Mouse (Mus musculus) lung, embryonic 16.5 days (tissue): ENCODE measurements at regions not wholly inside any gene's neighbourhood (a gene's known extent, or its start where the extent isn't known, plus 50 kb on each side); places are given as distances from the start of the nearest gene placed in this dataset.

Source experiments
- ATAC-seq: fragments of 200-750 bp; cut with Nextera tagmentation; 2 replicates; pipeline ENCODE4 v1.8.0; 2017; ENCODE audit warnings: low read depth, mild to moderate bottlenecking, moderate library complexity
- H3K27ac ChIP-seq: fragments of 300-500 bp; sonication (generic); 2 replicates; pipeline ENCODE4 v1.5.1; 2014; ENCODE audit warnings: mild to moderate bottlenecking, control low read depth, low read length
- H3K27me3 ChIP-seq: fragments of 300-500 bp; sonication (generic); 2 replicates; pipeline ENCODE4 v1.6.1; 2014; ENCODE audit warnings: low read depth, low read length, mixed read lengths; ENCODE audit not compliant: control insufficient read depth, insufficient read depth
- H3K36me3 ChIP-seq: fragments of 300-500 bp; sonication (generic); 2 replicates; pipeline ENCODE4 v1.6.1; 2014; ENCODE audit warnings: low read length; ENCODE audit not compliant: control insufficient read depth, insufficient read depth
- H3K4me1 ChIP-seq: fragments of 300-500 bp; sonication (generic); replicated peaks from 2 replicates; pipeline ENCODE4 v1.6.1; 2014; ENCODE audit warnings: low read length, mixed read lengths; ENCODE audit not compliant: control insufficient read depth, insufficient read depth
- H3K4me2 ChIP-seq: fragments of 300-500 bp; sonication (generic); 2 replicates; pipeline ENCODE4 v1.6.1; 2014; ENCODE audit warnings: low read depth, low read length, control low read depth
- H3K4me3 ChIP-seq: fragments of 300-500 bp; sonication (generic); 2 replicates; pipeline ENCODE4 v1.5.1; 2014; ENCODE audit warnings: mild to moderate bottlenecking, low read length, control low read depth
- H3K9ac ChIP-seq: fragments of 300-500 bp; sonication (generic); 2 replicates; pipeline ENCODE4 v1.6.1; 2014; ENCODE audit warnings: low read length, control low read depth
- H3K9me3 ChIP-seq: fragments of 300-500 bp; sonication (generic); 2 replicates; pipeline ENCODE4 v1.6.1; 2016; ENCODE audit warnings: low read length; ENCODE audit not compliant: control insufficient read depth
- WGBS: fragments of 180-500 bp; shearing (Covaris S2); extraction: QIAGEN DNeasy Blood & Tissue Kit; methylation state at CpG from one replicate; pipeline ENCODE4 v1.1.7; 2014; 5-methylcytosine and 5-hydroxymethylcytosine counted together

DNA sequence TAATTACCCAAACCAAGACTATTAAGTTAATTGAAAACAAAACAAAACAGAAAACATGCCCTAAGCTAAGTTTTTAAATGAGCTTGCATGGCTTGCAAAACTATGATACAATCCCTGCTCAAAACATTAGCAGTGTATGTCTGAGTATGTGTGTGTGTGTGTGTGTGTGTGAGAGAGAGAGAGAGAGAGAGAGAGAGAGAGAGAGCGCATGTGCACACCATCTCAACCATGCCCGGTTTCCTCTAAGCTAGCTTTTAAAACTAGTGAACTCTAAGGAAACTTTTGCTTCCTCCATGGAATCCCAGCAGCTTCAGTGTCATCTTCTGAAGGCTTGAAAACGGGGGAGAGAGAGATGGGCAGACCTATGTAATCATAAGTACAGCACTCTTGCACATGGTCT lies 114.3 kb downstream of the Rchy1 start:
- no peak overlapping the region for H3K9ac ChIP-seq
- H3K9me3 ChIP-seq, result no peaks in the 10 kb centered on the region
- H3K36me3 ChIP-seq, result no peaks in the 10 kb centered on the region
- no peak overlapping the region for H3K4me2 ChIP-seq
- WGBS, result 75% methylated on average over 3 of the region's 3 CpGs
- no peak overlapping the region for H3K4me3 ChIP-seq
- ATAC-seq, result no peak
- H3K4me1 ChIP-seq, result no peaks in the 10 kb centered on the region
- no peak overlapping the region for H3K27ac ChIP-seq
- H3K27me3 ChIP-seq, result no peaks in the 10 kb centered on the region

DNA sequence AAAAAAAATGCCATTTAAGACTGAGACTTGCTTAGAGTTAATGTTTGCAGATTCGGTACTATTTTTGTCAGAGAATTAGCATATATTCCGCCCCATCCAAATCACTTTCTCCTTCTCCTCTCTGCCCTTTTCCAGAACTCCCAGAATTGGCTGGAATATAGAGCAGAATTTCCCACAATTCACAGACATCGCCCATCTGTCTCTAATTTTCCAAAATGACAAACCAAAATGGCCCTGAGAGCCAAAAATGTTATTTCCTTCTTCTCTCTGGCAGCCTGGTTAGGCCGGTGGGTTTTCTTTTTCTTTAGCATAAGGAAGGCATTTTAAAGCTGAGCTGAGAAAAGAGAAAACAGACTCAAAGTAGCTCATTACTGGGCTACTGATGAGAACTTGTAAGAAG lies 119.8 kb downstream of the Rchy1 start:
- WGBS, result 75% methylated on average over 4 of the region's 4 CpGs
- ATAC-seq, result no peak
- no peaks in the 10 kb centered on the region for H3K36me3 ChIP-seq
- H3K27me3 ChIP-seq, result no peaks in the 10 kb centered on the region
- H3K4me1 ChIP-seq, result no peaks in the 10 kb centered on the region
- no peak overlapping the region for H3K9ac ChIP-seq
- no peaks in the 10 kb centered on the region for H3K9me3 ChIP-seq
- H3K27ac ChIP-seq, result no peak overlapping the region
- no peak overlapping the region for H3K4me2 ChIP-seq
- H3K4me3 ChIP-seq, result no peak overlapping the region

DNA sequence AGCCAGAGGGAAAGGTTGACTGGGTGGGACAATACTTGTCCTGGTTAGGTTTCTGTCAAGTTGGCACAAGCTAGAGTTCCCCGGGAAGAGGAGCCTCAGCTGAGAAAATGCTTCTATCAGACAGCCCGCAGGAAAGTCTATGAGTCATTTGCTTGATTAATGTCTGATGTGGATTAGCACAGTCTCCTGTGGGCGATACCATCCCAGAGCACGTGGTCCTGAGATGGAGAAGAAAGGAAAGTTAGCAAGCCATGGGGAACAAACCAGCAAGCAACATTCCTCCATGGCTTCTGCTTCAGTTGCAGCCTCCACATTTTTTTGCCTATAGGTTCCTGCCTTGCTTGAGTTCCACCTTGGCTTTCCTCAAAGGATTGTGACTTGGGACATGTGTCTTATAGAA lies 121.8 kb downstream of the Rchy1 start:
- WGBS, result 55% methylated on average over 4 of the region's 4 CpGs

DNA sequence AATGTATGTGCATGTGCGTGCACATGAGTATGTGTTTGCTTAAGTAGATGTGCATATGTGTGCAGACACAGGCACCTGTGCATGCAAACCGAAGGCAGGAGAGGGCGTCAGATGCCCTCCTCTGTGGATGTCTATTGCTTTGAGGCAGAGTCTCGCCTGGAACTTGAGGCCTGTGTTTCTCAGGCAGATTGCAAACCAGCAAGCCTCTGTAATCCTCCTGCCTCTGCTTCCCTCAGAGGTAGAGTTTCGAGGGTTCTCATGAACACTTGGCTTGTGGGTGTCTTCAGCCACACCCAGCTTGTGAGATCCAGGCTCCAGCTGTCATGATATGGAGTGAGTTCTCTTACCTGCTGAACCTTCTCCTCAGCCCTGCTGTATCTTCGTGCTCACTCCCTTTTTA lies 134.4 kb downstream of the Rchy1 start:
- 79% methylated on average over 6 of the region's 6 CpGs for WGBS
- Histone ChIP-seq H3K4me3 (no peak overlapping the region), H3K4me1 (no peaks in the 10 kb centered on the region), H3K27me3 (no peaks in the 10 kb centered on the region), H3K27ac (no peak overlapping the region), H3K4me2 (no peak overlapping the region), H3K36me3 (no peaks in the 10 kb centered on the region), H3K9ac (no peak overlapping the region), H3K9me3 (no peaks in the 10 kb centered on the region)
- no peak for ATAC-seq

More for the DNA sequence above, 121.8 kb downstream of the Rchy1 start:
- Histone ChIP-seq H3K4me1 (no peaks in the 10 kb centered on the region), H3K9ac (no peak overlapping the region), H3K4me3 (no peak overlapping the region), H3K9me3 (no peaks in the 10 kb centered on the region), H3K27ac (no peak overlapping the region), H3K27me3 (no peaks in the 10 kb centered on the region), H3K36me3 (no peaks in the 10 kb centered on the region), H3K4me2 (no peak overlapping the region)
- ATAC-seq, result no peak

DNA sequence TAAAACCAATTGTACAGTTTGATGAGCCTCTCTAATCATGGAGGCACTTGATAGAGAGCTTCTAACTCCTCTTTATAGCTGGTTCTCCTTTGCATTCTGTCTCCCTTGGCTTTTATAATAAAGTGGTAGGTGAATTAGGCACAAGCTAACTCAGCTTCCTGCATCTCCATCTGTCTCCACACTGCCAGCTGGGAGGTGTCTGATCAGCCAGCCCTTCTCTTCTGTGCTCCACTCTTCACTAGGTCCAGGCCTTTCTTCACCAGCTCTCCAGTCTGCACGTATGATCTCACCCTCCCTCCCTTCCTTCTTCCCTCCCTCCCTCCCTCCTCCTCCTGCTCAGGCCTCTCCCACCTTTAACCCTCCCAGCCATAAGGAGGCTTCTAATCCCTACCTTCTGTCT lies 136.2 kb downstream of the Rchy1 start:
- no peak overlapping the region for H3K9ac ChIP-seq

DNA sequence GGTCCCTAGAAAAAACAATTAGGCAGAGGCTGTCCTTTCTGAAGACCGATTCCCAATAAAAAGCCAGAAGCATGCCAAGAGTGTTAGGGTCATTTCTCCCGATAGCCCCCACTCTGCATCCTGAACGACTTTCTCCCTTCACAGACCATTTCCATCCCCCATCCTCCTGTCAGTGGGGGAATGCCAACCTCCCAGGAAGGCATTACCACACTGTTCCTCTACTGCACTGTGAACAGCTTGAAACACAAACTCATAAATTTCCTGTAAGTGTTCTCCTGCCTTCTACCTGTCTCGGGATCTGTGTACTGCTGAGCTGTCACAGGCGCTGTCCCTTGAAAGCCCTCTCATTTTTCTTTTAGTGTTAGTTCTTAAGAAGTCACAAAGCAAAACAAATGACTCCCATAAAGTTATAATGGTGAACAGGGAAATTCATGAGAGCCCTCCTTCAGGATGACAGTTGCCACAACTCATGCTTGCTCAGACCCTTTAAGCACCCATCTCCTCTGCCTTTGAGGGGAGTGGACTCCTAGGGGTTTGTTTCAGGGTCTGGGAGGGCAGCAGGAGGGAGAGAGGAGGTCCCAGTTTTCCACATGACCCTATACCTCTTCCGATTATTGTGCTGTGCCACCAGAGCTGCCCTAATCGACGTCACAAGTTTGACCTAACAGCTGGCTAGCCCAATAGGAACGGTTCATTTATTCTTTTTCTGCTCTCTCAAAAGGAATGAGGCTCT lies 139.9 kb downstream of the Rchy1 start:
- H3K36me3 ChIP-seq, result no peaks in the 10 kb centered on the region
- H3K4me1 ChIP-seq, result no peaks in the 10 kb centered on the region
- H3K27ac ChIP-seq, result no peak overlapping the region
- H3K9me3 ChIP-seq, result no peaks in the 10 kb centered on the region
- H3K4me2 ChIP-seq, result no peak overlapping the region
- no peak overlapping the region for H3K9ac ChIP-seq
- ATAC-seq, result no peak
- H3K27me3 ChIP-seq, result no peaks in the 10 kb centered on the region
- WGBS, result 57% methylated on average over 9 of the region's 9 CpGs
- no peak overlapping the region for H3K4me3 ChIP-seq

More for the DNA sequence above, 136.2 kb downstream of the Rchy1 start:
- H3K27ac ChIP-seq, result no peak overlapping the region
- no peaks in the 10 kb centered on the region for H3K9me3 ChIP-seq
- no peak overlapping the region for H3K4me3 ChIP-seq
- H3K27me3 ChIP-seq, result no peaks in the 10 kb centered on the region
- ATAC-seq, result no peak
- no peak overlapping the region for H3K4me2 ChIP-seq
- H3K4me1 ChIP-seq, result no peaks in the 10 kb centered on the region
- no peaks in the 10 kb centered on the region for H3K36me3 ChIP-seq
- 17% methylated on average over 1 of the region's 1 CpGs for WGBS

DNA sequence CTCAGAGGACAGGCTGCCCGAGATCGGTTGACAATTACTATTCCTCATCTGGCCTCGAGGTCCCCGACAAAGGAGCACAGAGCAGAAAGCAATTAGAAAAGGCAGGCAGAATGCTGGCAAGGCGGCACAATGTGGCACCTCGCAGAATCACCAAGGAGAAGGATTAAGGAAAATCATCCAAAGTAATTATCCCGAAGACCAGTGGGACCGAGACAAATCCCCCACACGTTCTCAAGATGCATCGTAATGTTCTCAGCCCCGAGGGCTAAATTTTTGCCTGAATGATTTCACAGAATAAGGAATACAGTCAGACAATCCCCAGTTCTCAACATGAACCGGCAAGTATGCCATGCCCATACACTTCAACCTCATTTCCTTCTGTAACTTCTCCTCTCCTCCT lies 144.1 kb downstream of the Rchy1 start:
- no peaks in the 10 kb centered on the region for H3K4me1 ChIP-seq
- H3K9me3 ChIP-seq, result no peaks in the 10 kb centered on the region
- no peak overlapping the region for H3K27ac ChIP-seq
- no peaks in the 10 kb centered on the region for H3K36me3 ChIP-seq
- no peaks in the 10 kb centered on the region for H3K27me3 ChIP-seq
- no peak overlapping the region for H3K9ac ChIP-seq
- no peak overlapping the region for H3K4me3 ChIP-seq
- no peak overlapping the region for H3K4me2 ChIP-seq
- ATAC-seq, result no peak
- 65% methylated on average over 12 of the region's 12 CpGs for WGBS

DNA sequence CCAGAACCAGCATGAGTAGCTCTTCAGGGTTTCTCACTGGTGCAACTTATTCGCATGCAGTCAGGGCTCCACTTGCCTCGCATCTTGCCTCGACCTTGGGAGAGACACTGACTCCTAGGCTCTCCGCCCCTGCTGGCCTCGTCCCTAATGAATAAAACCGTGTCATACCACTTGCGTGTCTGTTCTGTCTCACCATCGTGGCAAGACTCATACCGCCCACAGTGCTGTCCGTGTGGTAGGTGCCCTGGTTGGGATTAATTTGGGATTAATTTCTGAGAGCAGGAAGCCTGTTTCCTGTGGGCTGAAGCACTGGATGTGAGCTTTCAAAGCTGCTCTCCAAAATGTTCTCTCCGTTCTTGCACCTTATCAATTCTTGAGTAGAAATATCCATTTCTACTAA lies 144.7 kb downstream of the Rchy1 start:
- no peak overlapping the region for H3K4me2 ChIP-seq
- no peaks in the 10 kb centered on the region for H3K36me3 ChIP-seq
- H3K4me1 ChIP-seq, result no peaks in the 10 kb centered on the region
- H3K27me3 ChIP-seq, result no peaks in the 10 kb centered on the region
- ATAC-seq, result no peak
- no peak overlapping the region for H3K4me3 ChIP-seq
- H3K27ac ChIP-seq, result no peak overlapping the region
- H3K9ac ChIP-seq, result no peak overlapping the region
- 73% methylated on average over 11 of the region's 11 CpGs for WGBS
- no peaks in the 10 kb centered on the region for H3K9me3 ChIP-seq

DNA sequence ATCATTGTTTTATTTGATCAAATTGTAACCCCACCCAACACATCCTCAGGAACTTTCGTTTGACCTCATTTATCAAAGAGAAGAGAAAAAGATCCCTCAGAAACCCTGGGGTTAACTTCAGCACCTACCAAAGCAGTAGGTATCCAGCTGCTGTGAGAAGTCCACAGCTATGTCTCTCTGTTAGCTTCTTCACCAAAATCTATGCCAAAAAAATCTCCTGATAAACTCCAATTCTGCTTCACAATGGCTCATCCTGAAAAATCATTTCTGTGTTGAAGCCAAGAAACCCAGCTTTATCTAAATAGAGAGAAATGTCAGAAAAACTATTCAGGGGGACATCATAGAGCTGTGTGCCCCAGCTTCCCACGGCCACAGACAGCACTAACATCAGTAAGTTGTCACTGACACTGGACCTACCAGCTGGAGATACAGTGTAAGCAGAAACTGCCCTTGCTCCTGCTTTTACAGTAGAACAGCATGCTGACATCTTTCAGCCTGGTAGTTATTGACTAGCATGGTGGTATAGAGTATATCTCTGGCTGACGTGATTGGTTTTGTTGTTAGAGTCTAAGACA lies 146.4 kb downstream of the Rchy1 start:
- 46% methylated on average over 3 of the region's 3 CpGs for WGBS
- peak; percentile 67 for ATAC-seq
- Histone ChIP-seq H3K4me2 (no peak overlapping the region), H3K9me3 (no peaks in the 10 kb centered on the region), H3K36me3 (no peaks in the 10 kb centered on the region), H3K27ac (no peak overlapping the region), H3K4me3 (no peak overlapping the region), H3K9ac (no peak overlapping the region), H3K27me3 (no peaks in the 10 kb centered on the region), H3K4me1 (no peaks in the 10 kb centered on the region)
